Mouse (Mus musculus) forebrain, embryonic 14.5 days (tissue): ENCODE results near the gene Lim2. TPM values are rescaled to one million over a fixed set of nuclear protein-coding genes. Genes with fewer than 3 reads are reported as not detected.

Source experiments
- ATAC-seq: fragments of 200-750 bp; cut with Nextera tagmentation; 2 replicates; pipeline ENCODE4 v1.8.0; 2017; ENCODE audit warnings: mild to moderate bottlenecking, moderate library complexity
- DNase-seq: peaks from one replicate; pipeline ENCODE4 v3.0.0-alpha.2; 2015; ENCODE audit warnings: low spot score
- H3K27ac ChIP-seq: fragments of 300-500 bp; sonication (generic); 2 replicates; pipeline ENCODE4 v1.5.1; 2014; ENCODE audit warnings: low read depth, mild to moderate bottlenecking, control low read depth, low read length, moderate library complexity
- H3K27me3 ChIP-seq: fragments of 300-500 bp; sonication (generic); replicated peaks from 2 replicates; pipeline ENCODE4 v1.6.1; 2014; ENCODE audit warnings: low read length, control low read depth, mixed read lengths; ENCODE audit not compliant: control insufficient read depth, insufficient read depth
- H3K36me3 ChIP-seq: fragments of 300-500 bp; sonication (generic); 2 replicates; pipeline ENCODE4 v1.6.1; 2014; ENCODE audit warnings: low read length, control low read depth; ENCODE audit not compliant: control insufficient read depth, insufficient read depth
- H3K4me1 ChIP-seq: fragments of 300-500 bp; sonication (generic); 2 replicates; pipeline ENCODE4 v1.6.1; 2014; ENCODE audit warnings: antibody characterized with exemption, low read length, control low read depth; ENCODE audit not compliant: control insufficient read depth, insufficient read depth
- H3K4me2 ChIP-seq: fragments of 300-500 bp; sonication (generic); 2 replicates; pipeline ENCODE4 v1.6.1; 2014; ENCODE audit warnings: mild to moderate bottlenecking, control low read depth, low read length
- H3K4me3 ChIP-seq: fragments of 300-500 bp; sonication (generic); 2 replicates; pipeline ENCODE4 v1.5.1; 2014; ENCODE audit warnings: low read depth, low read length, control low read depth
- H3K9ac ChIP-seq: fragments of 300-500 bp; sonication (generic); 2 replicates; pipeline ENCODE4 v1.6.1; 2014; ENCODE audit warnings: mild to moderate bottlenecking, low read length, control low read depth, moderate library complexity
- H3K9me3 ChIP-seq: fragments of 300-500 bp; sonication (generic); replicated peaks from 2 replicates; pipeline ENCODE4 v1.6.1; 2016; ENCODE audit warnings: low read length, control low read depth, mixed read lengths; ENCODE audit not compliant: control insufficient read depth
- WGBS: fragments of 180-500 bp; shearing (Covaris S2); extraction: QIAGEN DNeasy Blood & Tissue Kit; methylation state at CpG from one replicate; pipeline ENCODE4 v1.1.7; 2014; 5-methylcytosine and 5-hydroxymethylcytosine counted together
- polyA plus RNA-seq: library from polyadenylated mRNA; unstranded; fragments of >200 nt; fragmentation: Nextera tagmentation; extraction: Ambion mirVana; gene quantifications from 2 replicates; pipeline ENCODE4 v1.2.1, GENCODE M21; 2014

Gene Lim2
- polyA plus RNA-seq, 1 experiment from 2014 or later, result not detected

DNA sequence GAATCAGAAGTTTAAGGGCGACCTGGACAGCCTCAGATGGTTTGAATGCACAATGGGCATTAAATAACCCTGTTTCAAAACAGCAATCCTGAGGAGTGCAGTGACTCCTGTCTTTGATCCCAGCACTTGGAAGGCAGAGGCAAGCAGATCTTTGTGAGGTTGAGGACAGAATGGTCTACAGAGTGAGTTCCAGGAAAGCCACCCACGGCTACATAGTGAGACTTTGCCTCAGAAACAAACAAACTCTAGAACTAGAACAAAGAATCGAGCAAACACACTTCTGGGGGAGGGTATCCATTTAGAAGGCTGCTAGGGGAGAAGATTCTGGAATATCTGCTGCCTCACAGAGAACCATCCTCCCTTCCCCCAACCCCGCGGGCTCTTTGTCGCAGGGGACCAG is 13.0 kb downstream of the Lim2 start, which contains the start of gene Cldnd2:
TSS of gene Cldnd2 (plus strand) at position 301 of the 400 bp plus-strand sequence.
- 88% methylated on average over 6 of the region's 6 CpGs for WGBS
- ATAC-seq (no peak), DNase-seq (no peak)
- Histone ChIP-seq H3K9me3 (no peaks in the 10 kb centered on the region), H3K27ac (no peak within 1 kb of the TSS), H3K36me3 (no peaks in the 10 kb centered on the region), H3K9ac (no peak within 1 kb of the TSS), H3K4me3 (no peak within 1 kb of the TSS), H3K27me3 (no peaks in the 10 kb centered on the region), H3K4me2 (no peak within 1 kb of the TSS), H3K4me1 (peaks cover 11% of the 10 kb centered on the region; the same call in 1 of the 2 replicates)

DNA sequence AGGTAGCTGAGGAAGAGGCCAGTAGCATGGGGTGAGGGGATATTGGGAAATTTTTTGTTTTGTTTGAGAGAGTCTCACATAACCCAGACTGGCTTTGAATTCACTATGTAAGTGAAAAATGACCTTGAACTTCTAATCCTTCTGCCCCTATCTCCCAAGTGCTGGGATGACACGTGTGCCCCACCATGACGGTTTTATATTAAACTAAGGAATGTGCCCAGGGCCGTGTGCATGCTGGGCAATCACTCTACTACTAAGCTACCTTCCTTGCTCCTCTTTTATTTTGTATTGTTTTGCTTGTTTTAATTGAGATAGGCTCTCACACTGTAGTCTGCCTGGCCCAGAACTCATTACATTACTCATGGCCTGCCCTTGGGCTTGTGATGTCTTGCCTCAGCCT is 13.6 kb downstream of the Lim2 start:
- Histone ChIP-seq H3K36me3 (no peaks in the 10 kb centered on the region), H3K9me3 (no peaks in the 10 kb centered on the region), H3K4me3 (no peak overlapping the region), H3K4me2 (no peak overlapping the region), H3K9ac (no peak overlapping the region), H3K27me3 (no peaks in the 10 kb centered on the region), H3K27ac (no peak overlapping the region), H3K4me1 (peaks cover 11% of the 10 kb centered on the region; the same call in 1 of the 2 replicates)
- DNase-seq, result no peak
- 94% methylated on average over 3 of the region's 3 CpGs for WGBS
- ATAC-seq, result no peak

DNA sequence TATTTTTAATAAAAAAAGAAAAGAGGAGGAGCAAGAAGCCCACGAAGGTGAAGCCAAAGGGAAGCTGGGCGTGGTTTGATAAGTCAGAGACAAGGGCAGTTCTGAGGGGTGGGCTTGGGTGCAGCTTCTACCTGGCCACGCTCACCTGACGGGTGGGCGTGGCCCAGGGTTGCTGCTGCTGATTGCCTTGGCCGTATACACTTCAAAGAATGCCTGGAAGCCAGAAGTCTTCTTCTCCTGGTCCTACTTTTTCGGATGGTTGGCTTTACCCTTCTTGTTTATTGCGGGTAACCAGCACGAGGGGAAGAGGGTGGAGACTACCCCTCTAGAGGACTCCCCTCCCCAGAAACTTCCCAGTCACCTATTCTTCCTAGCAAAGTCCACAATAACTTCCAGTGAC is 15.2 kb downstream of the Lim2 start:
- Histone ChIP-seq H3K4me3 (peak overlapping the region; percentile 58), H3K27me3 (no peaks in the 10 kb centered on the region), H3K4me1 (peaks cover 11% of the 10 kb centered on the region; the same call in 1 of the 2 replicates), H3K36me3 (no peaks in the 10 kb centered on the region), H3K4me2 (peak overlapping the region; percentile 83), H3K27ac (peak overlapping the region; percentile 82), H3K9ac (peak overlapping the region; percentile 72), H3K9me3 (no peaks in the 10 kb centered on the region)
- ATAC-seq, result no peak
- WGBS, result 13% methylated on average over 9 of the region's 9 CpGs
- no peak for DNase-seq

DNA sequence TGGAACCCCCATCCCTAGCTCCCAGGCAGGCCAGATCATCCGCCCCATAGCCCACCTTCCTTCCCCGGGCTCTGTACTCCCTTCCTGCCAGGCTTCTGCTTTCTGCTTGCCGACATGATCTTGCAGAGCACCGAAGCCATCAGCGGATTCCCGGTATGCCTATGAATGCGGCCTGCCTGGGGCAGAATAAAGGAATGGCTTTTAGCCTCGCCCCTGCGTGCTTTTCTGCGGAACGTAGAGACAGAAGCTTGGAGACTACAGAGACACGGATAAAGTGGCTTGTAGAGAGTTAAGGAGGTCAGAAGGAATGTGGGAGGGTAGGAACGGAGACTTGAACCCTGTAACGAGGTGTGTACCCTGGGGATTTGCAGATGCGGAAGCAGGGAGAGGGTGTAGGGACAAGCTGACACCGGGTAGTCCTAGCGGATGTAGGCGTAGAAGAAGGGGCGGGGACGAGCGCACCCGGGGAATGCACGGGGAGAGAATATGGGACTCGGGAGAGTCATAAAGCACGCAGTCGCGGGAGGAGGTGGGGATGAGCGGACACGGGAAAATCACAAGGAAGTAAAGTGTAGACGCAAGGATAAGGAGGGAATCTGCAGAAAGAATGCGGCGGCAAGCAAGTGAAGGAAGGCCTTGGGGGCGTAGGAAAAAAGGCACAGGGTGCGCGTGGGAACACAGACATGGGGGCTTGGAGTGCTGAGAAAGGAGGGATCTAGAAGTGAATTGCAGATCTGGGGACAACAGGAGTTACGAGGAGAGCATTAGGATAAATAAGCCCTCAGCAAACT is 15.9 kb downstream of the Lim2 start:
- Histone ChIP-seq H3K27ac (peak overlapping the region; percentile 82), H3K4me2 (peak overlapping the region; percentile 83), H3K36me3 (no peaks in the 10 kb centered on the region), H3K4me3 (peak overlapping the region; percentile 58), H3K9me3 (no peaks in the 10 kb centered on the region), H3K4me1 (peaks cover 11% of the 10 kb centered on the region; the same call in 1 of the 2 replicates), H3K9ac (peak overlapping the region; percentile 72), H3K27me3 (no peaks in the 10 kb centered on the region)
- peak; percentile 63 for DNase-seq
- peak; percentile 85 for ATAC-seq
- under 1% methylated on average over 36 of the region's 36 CpGs for WGBS

DNA sequence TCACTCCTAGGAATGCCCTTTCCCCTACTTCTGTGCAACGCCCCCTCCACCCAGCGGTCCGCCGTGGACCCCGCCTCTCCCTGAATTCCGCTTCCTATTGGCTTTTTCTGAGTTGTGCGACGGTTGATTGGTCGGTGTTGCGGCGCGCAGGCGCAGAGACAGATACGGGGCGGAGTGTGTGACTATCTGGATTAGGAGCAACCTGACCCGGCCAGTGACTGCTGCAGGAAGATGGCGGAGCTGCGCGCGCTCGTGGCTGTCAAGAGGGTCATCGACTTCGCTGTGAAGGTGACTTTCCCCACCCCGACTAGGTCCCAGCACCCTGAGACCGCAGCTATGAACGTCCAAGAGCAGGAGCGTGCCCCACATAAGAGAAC is 16.4 kb downstream of the Lim2 start, which contains the start of the genes Etfb and Gm45233:
TSS of gene Etfb (plus strand) at position 167 of the 377 bp plus-strand sequence.
TSS of gene Gm45233 (plus strand) at position 212 of the 377 bp plus-strand sequence.
- H3K27me3 ChIP-seq, result no peaks in the 10 kb centered on the region
- no peaks in the 10 kb centered on the region for H3K36me3 ChIP-seq
- ATAC-seq (peak; percentile 98), DNase-seq (peak; percentile 97)
- under 1% methylated on average over 27 of the region's 27 CpGs for WGBS
- peak within 1 kb of the TSS; percentile 83 for H3K4me2 ChIP-seq
- peaks cover 11% of the 10 kb centered on the region; the same call in 1 of the 2 replicates for H3K4me1 ChIP-seq
- H3K27ac ChIP-seq, result peak within 1 kb of the TSS; percentile 82
- H3K4me3 ChIP-seq, result peak within 1 kb of the TSS; percentile 58
- H3K9ac ChIP-seq, result peak within 1 kb of the TSS; percentile 72
- H3K9me3 ChIP-seq, result no peaks in the 10 kb centered on the region

DNA sequence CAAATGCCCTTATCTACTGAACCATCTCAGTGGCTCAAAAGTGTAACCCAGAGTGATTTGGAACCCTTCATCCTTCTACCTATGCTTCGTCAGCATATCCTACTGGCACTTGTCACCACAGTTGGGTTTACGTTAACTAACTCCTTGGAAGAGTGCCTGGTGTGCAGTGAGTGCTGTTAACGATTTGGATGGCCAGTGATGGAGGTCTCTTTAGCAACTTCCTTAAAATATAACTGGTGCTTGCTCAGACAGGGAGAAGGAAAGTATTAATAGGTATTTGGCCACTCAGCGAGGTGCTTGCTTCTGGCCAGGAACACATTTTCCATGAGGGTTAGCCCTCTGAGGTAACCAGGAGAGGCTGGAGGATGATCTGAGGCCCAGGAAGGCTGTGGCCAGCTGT is 20.3 kb downstream of the Lim2 start:
- peaks cover 9% of the 10 kb centered on the region; the same call in 1 of the 2 replicates for H3K4me1 ChIP-seq
- no peaks in the 10 kb centered on the region for H3K9me3 ChIP-seq
- H3K4me2 ChIP-seq, result no peak overlapping the region
- 0 out of 2 replicates have a peak, but pooled peaks cover 5% of the 10 kb centered on the region for H3K36me3 ChIP-seq
- no peak overlapping the region for H3K9ac ChIP-seq
- ATAC-seq (no peak), DNase-seq (no peak)
- 73% methylated on average over 4 of the region's 4 CpGs for WGBS
- no peaks in the 10 kb centered on the region for H3K27me3 ChIP-seq
- no peak overlapping the region for H3K27ac ChIP-seq
- H3K4me3 ChIP-seq, result no peak overlapping the region

DNA sequence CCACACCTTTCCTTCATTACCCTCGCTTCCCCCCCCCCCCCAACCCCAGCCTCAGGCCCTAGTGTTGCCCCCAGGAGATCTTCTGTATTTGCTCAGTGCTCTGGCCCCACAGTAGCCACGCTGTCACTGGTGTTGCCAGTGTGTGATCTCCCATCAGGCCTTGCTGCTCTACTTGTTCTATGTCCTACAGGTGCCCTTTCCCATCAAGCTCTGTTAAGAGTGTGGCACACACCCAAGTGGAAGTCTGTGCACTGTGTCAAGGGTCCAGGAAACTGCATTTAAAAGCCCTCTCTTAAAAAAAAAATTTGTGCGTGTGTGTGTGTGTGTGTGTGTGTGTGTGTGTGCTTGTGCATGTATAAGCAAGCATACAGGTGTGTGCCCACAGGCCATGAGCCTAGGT is 20.8 kb downstream of the Lim2 start:
- Histone ChIP-seq H3K36me3 (peaks cover 10% of the 10 kb centered on the region; the same call in 1 of the 2 replicates), H3K9me3 (no peaks in the 10 kb centered on the region), H3K4me2 (no peak overlapping the region), H3K4me1 (peaks cover 9% of the 10 kb centered on the region; the same call in 1 of the 2 replicates), H3K4me3 (no peak overlapping the region), H3K27ac (no peak overlapping the region), H3K9ac (no peak overlapping the region), H3K27me3 (no peaks in the 10 kb centered on the region)
- DNase-seq, result no peak
- no peak for ATAC-seq
- 95% methylated on average over 2 of the region's 3 CpGs for WGBS

DNA sequence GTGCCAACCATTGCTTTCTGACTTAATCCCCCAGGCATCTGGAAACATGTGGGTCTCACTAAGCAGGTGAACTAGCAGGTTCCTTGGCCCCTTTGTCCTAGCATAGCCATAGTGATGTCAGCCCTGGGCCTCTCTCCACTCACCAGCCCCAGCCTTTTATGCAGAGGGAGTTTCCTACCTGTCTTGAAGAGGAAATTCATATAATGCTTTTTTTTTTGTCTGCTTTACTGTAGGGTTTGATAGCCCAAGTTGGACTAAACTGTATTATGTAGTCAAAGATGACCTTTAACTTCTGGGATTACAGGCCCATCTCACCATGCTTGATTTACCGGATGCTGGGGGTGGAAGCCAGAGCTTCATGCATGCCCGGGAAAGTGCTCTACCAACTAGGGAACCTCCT is 22.3 kb downstream of the Lim2 start:
- Histone ChIP-seq H3K4me2 (no peak overlapping the region), H3K36me3 (peaks cover 24% of the 10 kb centered on the region), H3K9me3 (no peaks in the 10 kb centered on the region), H3K4me1 (0 out of 2 replicates have a peak, but pooled peaks cover 2% of the 10 kb centered on the region), H3K27me3 (no peaks in the 10 kb centered on the region), H3K27ac (no peak overlapping the region), H3K4me3 (no peak overlapping the region), H3K9ac (no peak overlapping the region)
- 98% methylated on average over 2 of the region's 2 CpGs for WGBS
- ATAC-seq (no peak), DNase-seq (no peak)

DNA sequence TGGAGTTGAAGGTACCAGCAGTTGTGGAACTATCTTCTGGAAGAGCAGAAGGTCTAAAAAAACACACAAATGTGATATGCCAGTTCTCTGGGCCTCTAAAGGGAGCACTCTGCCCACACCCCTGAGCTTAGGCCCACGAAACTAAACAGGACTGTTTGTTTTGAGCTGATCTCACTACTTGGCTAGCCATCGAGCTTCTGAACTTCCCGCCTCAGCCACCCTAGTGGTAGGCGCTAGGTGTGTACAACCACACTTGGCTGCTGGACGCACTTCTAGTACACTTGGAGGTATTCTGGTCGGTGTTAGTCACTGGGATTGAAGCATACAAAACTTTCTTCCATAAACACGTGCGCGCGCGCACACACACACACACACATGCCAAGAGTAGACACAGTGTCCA is 24.3 kb downstream of the Lim2 start:
- Histone ChIP-seq H3K4me1 (no peaks in the 10 kb centered on the region), H3K36me3 (peaks cover 35% of the 10 kb centered on the region), H3K9me3 (no peaks in the 10 kb centered on the region), H3K4me3 (no peak overlapping the region), H3K27me3 (no peaks in the 10 kb centered on the region), H3K4me2 (no peak overlapping the region), H3K27ac (no peak overlapping the region), H3K9ac (no peak overlapping the region)
- no peak for DNase-seq
- WGBS, result 93% methylated on average over 11 of the region's 11 CpGs
- no peak for ATAC-seq
